Mouse (Mus musculus): ENCODE measurements at regions not wholly inside any gene's neighbourhood (a gene's known extent, or its start where the extent isn't known, plus 50 kb on each side); places are given as distances from the start of the nearest gene placed in this dataset.
A peak's percentile ranks its signal among the peaks of the same experiment; 100 is the strongest.

DNA sequence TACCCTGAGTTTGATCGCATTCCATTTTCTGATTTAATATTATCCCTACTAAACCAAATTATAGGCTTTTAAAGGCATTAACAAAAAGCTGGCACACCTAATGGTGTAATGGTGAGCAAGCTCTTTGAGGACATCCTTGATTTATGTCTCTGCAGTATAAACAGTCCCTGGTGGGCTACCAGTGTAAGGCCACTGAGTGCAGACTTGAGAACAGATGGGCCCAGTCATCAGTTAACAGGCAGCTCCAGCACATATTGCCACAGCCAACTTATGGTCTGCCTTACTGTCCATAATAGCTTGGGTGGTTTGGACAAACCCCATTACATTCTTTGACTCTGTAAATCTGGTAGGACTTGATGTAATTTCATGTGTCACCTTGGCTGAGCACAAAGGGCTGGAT is 144.4 kb upstream of the Fndc3a start:
- DNase-seq (ENCODE audit: extremely low spot score, low read depth, low spot score), result no peak

DNA sequence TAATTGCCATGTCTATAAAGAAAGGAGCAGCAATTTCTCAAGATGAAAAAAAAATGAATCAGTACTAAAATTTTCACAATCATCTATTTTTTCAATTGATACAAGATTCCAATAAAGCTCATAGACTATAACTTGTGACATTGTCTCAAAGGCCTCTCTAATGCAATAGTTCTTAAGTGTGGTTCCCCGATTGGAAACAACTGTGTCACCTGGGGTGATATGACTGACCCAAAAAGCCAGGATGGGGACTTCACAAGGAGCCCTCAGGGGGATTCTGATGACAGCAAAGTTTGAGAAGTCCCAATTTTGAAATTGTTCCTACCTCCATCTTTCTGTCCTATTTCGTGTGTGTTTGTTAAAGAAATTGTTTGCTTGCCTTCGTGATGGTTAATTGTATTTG is 143.3 kb upstream of the Fndc3a start:
- DNase-seq (ENCODE audit: extremely low spot score, low read depth, low spot score), result no peak

DNA sequence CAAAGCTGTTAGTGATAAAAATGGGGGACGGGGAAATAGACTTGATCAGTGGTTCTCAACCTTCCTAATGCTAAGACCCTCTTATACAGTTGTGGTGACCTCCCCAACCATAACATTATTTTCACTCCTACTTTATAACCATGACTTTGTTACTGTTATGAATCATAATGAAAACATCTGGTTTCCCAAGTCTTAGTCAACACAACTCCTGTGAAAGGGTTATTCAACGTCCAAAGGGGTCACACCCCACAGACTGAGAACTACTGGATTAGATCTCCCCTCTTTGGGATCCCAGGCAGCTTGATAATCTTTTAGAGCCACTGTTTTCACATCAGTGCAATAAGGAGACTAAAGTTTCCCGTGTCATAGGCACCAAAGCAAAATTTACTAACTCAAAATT is 141.1 kb upstream of the Fndc3a start:
- no peak for DNase-seq (ENCODE audit: extremely low spot score, low read depth, low spot score)

DNA sequence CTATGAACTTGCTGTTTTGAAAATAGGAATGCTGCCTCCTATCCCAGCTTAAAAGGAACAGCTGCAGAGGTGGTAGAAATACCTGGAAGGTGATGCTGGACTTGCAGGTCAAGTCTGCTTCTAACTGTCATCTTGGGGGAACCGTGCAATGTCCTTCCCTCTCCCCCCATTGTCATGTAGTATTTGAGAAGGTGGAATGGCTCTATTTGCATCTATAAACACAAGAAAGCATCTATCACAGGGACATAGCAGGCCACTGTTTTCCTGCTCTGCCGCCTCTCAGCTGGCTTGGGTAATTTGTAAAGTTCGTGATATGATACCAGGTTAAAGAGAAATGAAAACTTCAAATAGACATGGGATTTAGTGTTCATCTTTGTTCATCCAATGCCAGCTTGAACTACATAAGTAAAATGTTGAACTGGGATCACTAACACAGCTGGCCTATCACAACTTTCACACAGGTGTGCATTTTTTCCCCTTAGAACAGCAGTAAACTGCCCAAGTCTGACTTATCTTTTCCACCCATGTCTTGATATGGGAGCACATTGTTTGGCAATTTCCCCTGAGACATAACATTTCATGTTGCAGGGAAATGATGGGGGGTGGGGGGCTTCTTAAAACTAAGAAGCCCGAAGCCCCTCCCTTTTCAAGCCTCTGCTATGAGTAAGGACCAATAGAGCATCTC is 138.6 kb upstream of the Fndc3a start:
- no peak for DNase-seq (ENCODE audit: extremely low spot score, low read depth, low spot score)

DNA sequence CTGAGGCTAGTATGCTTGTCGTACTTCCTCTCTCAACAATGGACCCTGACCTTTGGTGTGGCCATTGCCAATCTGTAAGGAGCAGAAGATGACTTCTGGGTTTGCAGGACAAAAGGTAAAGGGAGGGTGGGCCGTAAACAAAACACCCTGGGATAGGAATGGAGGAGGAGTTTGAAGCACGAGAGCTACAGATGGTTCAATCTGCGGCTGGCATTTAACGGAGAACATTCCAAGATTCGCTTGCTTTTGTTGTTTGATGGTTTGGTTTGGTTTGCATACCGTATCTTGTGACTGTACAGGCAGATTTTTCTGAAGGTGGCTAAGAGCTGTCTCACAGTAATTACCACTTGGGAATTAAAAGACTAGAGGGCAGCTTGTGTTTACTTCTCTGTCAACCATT is 137.7 kb upstream of the Fndc3a start:
- DNase-seq (ENCODE audit: extremely low spot score, low read depth, low spot score), result no peak

DNA sequence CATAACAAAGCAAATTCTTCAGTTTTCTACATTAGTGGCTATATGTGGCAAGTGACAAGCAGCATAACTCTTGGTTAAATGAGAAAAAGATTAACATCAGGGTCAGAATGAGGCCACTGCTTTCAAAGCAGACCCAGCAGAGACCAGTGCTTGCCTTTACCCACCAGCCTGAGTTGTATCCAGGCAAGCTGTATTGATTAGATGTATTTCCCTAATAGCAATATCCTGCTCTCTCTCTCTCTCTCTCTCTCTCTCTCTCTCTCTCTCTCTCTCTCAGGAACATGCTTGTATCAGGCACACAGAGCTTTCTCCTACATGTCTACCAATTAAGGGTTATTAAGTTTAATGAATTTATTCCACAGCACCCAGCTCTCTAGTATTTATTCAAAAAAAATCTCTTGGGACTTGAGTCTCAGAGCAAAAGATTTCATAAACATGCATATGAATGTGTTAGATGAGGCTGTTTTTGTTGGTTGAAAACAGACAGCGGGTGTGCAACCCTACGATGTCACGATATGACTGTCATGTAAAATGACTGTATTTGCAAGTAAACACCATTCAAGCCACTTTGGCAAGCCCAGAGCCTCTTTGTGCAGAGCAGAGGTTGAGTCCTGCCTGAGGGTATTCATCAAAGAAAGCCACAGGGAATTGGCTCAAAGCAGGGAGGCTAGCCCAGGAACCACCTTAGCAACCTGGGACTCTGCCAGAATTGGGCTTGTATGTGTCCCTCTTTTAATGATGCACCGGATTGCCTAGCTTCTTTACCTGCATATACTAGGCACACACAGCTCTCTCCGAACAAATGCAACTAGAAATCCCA is 136.0 kb upstream of the Fndc3a start:
- no peak for DNase-seq (ENCODE audit: extremely low spot score, low read depth, low spot score)

- no peak for DNase-seq (ENCODE audit: extremely low spot score, low read depth, low spot score)
Observed at GRCm38 (mm10) chr14:72844753-72845369, 135.1 kb upstream of the Fndc3a start.

- no peak for DNase-seq (ENCODE audit: extremely low spot score, low read depth, low spot score)
Observed at GRCm38 (mm10) chr14:72841753-72842152, 131.9 kb upstream of the Fndc3a start.

- no peak for DNase-seq (ENCODE audit: extremely low spot score, low read depth, low spot score)
Observed at GRCm38 (mm10) chr14:72835158-72835557, 125.4 kb upstream of the Fndc3a start.

DNA sequence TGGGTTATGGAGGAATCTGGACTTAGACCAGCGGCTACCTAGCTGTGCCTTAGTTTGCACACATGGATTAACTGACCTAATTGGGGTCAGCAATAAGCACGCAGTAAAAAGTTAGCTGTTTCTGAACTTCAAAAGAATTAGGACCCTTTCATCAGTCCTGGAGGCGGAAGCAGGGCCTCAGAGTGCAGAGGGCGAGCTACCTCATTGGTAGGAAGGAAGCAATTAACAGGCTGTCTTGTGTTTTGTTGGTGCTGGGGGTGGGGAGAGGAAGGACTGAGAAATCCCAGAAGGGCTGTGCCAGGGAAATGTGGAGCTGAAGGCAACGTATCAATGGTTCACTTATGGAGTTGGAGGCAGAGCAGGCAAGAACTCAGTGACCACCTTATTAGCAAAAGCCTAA is 119.5 kb upstream of the Fndc3a start:
- peak; percentile 52 for DNase-seq (ENCODE audit: extremely low spot score, low read depth, low spot score)

DNA sequence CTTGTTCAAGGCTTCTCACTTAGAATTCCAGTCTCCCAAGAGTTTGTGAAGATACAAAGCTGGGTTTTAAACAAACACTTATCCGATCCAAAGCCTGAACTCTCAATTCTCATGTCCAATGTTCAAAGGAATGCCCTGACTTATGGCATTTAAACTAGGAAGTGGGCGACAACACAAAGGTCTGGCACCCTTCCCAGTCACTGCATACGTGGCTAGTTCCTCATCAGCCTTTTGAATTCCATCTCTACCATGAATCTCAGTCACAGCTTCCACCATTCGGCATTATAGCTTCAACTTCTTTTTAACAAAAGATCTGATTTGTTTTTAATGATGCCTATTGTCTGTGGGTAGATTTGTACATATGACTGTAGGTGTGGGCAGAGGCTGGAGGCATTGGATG is 115.7 kb upstream of the Fndc3a start:
- no peak for DNase-seq (ENCODE audit: extremely low spot score, low read depth, low spot score)

DNA sequence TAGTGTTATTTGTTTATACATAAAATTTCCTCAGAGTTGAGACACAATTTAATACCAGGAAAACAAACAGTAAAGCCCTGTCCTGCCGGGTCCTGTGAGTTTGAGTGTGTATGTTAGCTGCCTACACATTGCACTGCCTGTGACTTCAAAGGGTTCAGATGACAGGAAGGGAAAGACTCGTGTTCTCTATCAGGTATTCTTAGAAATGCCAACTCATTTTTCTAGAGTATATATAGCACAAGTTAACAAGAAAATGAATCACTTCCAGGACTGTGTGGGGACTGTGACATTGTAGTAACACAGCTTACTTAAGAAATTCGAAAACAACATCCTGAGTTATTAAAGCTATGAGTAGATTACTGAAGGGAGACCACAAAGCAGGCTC is 112.4 kb upstream of the Fndc3a start:
- DNase-seq (ENCODE audit: extremely low spot score, low read depth, low spot score), result no peak

- no peak for DNase-seq (ENCODE audit: extremely low spot score, low read depth, low spot score)
Observed at GRCm38 (mm10) chr14:72821517-72822230, 111.9 kb upstream of the Fndc3a start.

DNA sequence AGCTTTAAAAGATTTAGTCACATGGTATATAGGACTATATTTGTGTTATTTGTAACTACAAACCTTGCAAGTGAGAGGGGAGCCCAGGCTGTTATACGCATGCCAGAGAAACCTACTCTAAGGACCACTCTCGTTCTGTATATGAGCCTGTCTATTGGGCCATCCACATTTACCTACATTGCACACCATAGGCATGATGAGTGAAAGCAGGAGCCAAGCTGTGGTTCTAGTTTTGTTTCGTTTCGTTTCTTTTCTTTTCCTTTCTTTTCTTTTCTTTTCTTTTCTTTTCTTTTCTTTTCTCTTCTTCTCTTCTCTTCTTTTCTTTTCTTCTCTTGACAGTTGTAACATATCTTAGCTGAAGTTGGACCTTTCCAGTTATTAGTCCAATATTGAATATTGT is 109.2 kb upstream of the Fndc3a start:
- no peak for DNase-seq (ENCODE audit: extremely low spot score, low read depth, low spot score)

DNA sequence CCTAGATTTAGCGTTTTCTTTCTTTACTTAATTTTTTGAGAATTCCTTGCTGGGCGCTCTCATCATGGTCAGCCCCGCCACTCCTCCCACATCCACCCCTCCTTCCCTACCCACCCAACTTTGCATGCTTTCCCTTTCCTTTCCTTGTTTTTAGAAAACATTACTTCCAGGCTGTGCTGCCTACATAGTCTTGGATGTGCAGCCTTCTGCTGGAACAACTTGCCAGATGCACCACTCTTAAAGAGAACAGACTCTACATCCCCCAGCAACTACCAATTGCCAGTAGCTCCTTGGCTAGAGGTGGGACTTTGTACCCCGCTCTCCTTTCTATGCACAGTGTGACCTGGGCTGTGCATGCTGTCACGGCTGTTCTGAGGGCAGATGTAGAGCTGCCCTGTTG is 108.0 kb upstream of the Fndc3a start:
- no peak for DNase-seq (ENCODE audit: extremely low spot score, low read depth, low spot score)

GRCm38 (mm10) chr14:72816847-72817246 is 107.0 kb upstream of the Fndc3a start:
- DNase-seq (ENCODE audit: extremely low spot score, low read depth, low spot score), result no peak

DNA sequence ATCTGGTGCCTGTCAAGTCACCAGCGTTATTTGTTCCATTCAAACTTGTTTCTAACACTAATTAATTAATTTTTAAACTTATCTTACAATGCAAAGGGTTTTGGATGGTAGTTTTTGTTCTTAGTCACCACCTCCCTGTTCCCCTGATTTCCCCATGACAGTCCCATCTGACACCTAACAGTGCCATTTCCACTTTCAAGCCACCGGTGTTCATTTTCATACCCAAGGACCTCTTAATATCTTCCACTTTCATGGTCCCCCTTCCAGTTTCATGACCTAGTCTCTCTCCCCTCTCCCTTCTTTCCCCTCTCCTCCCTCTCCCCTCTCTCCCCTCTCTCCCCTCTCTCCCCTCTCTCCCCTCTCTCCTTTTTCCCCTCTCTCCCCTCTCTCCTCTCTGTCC is 99.3 kb upstream of the Fndc3a start:
- DNase-seq (ENCODE audit: extremely low spot score, low read depth, low spot score), result no peak

GRCm38 (mm10) chr14:72807947-72808346 is 98.1 kb upstream of the Fndc3a start:
- DNase-seq (ENCODE audit: extremely low spot score, low read depth, low spot score), result no peak

DNA sequence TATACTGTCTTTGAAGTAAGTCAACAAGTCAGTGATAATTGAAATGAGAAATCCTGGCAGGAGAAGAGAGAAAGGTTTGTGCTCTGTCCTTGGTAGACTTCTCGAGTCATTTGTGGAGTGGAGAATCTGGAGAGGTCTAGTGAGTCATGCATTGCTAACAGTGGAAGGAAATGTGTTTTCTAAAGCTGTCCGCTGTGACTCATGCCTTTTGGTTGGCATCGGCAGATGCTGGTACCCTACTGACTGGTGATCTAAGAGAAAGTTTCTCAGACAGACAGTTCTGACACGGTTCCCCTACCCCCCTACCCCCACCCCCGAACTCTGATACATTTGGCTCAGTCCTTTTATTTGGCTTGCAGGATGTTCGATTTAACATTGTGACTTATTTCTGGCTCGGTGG is 97.5 kb upstream of the Fndc3a start:
- DNase-seq (ENCODE audit: extremely low spot score, low read depth, low spot score), result no peak

DNA sequence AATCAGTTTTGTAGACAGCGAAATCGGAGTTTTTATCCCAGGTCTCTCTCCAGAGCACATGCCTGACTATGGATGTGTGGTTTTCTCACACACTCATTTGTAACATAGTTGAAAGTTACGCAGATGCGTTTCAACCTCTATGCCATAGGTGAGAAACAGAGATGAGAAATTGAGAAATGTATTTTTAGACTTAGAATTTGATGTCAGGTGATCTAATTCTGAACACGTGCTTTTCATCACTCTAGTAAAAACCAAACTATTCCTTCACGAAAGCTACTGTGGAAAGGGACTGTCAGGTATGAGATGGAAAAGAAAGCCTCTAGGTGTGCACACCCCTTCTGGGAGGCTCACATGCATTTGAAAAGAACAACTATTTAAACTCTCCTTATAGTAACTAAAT is 96.8 kb upstream of the Fndc3a start:
- DNase-seq (ENCODE audit: extremely low spot score, low read depth, low spot score), result no peak

DNA sequence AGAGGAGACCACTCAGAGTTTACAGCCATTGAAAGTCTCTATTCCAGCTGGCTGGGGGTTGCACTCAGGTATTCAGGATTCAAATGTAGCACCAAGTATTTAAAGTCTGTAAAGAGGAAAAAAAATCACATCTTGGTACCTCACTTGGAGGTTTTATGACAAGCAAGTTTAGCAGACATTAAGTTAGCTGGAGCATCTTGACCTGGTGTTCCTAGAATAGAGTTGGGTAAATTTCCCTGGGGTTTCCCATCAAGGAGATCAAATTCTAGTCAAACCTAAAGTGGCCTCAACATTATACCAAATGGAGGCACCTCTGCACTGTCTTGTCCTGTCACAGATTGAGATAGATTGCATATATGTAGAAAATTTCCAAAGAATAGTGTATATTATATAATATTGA is 93.8 kb upstream of the Fndc3a start:
- no peak for DNase-seq (ENCODE audit: extremely low spot score, low read depth, low spot score)

DNA sequence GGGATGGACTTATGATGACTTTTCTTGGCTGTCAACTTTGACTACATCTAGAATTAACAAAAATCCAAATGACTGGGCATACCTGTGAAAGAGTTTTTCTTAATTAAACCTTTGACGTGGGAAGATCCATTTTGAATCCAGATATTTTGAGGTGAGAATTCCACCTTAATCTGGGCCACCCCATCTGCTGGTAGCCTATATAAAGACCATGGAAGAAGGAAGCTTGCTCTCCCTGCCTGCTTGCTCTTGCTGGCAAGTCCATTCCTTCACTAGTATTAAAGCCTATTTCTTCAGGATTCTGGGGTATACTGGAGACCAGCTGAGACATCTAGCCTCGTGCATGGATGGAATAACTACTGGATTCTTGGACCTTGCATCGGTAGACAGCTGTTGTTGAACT is 80.9 kb upstream of the Fndc3a start:
- DNase-seq (ENCODE audit: extremely low spot score, low read depth, low spot score), result no peak
